In genomic region chr16:86544121-86544520, GRCm38 (mm10) we compare ENCODE assay signal across 12 mouse cellular contexts.
"Had no signal": no experiment of that assay in that cellular context is flagged by ENCODE, and none has a peak within 500 bp of the region (broad histone marks: within the 10 kb centered on the region; RNA-seq: fewer than 3 reads in every experiment).

No protein-coding gene starts in this region.

- DNase-seq: cerebellum, adult 9-10 months; cerebellum, postnatal 36 days; embryo, embryonic 11 days; forebrain, postnatal 0 days; gastrocnemius, adult 2 months; gastrocnemius, postnatal 10 days; gastrocnemius, postnatal 14 days; gastrocnemius, postnatal 25 days; gastrocnemius, postnatal 36 days; heart, adult 11 months; heart, adult 18-20 months; heart, adult 2 months had no signal
